Mouse (Mus musculus): ENCODE results near the gene Olfr1105. TPM values are rescaled to one million over a fixed set of nuclear protein-coding genes. Genes with fewer than 3 reads are reported as not detected.

The Olfr1105 gene
- polyA plus RNA-seq (2014; fragmentation: Nextera tagmentation; extraction: Ambion mirVana), result not detected in 2 replicates

- no peak for ATAC-seq (ENCODE audit: low FRiP score)
- no peak within 1 kb of the TSS for H3K27ac ChIP-seq (ENCODE audit: low read depth, low read length)
Measured at GRCm38 (mm10) chr2:87036431-87036830, at the start of gene Olfr1105. TSS of gene Olfr1105 (minus strand) at chr2:87036531.

GRCm38 (mm10) chr2:87075717-87076116 is 39.4 kb upstream of the Olfr1105 start, which contains the start of gene Olfr1107:
TSS of gene Olfr1107 (minus strand) at chr2:87075817.
- no peak within 1 kb of the TSS for H3K9ac ChIP-seq (ENCODE audit: low read length)
- ATAC-seq (ENCODE audit: low FRiP score) (no peak), DNase-seq (ENCODE audit: low spot score, missing footprints) (no peak)
- H3K27ac ChIP-seq (ENCODE audit: low read depth, low read length), result no peak within 1 kb of the TSS
- H3K27me3 ChIP-seq (ENCODE audit: control insufficient read depth, insufficient read depth, low read length), result no peaks in the 10 kb centered on the region
- no peak within 1 kb of the TSS for H3K4me2 ChIP-seq
- H3K9me3 ChIP-seq (ENCODE audit: control insufficient read depth, low read length), result no peaks in the 10 kb centered on the region
- 78% methylated on average over 1 of the region's 1 CpGs for WGBS
- H3K36me3 ChIP-seq (ENCODE audit: control insufficient read depth, insufficient read depth, low read length), result no peaks in the 10 kb centered on the region
- H3K4me1 ChIP-seq (ENCODE audit: control insufficient read depth, insufficient read depth, low read length), result no peaks in the 10 kb centered on the region
- H3K4me3 ChIP-seq (ENCODE audit: low read depth, low read length), result no peak within 1 kb of the TSS

More at GRCm38 (mm10) chr2:87036431-87036830, at the start of gene Olfr1105:
- Histone ChIP-seq H3K9ac (ENCODE audit: low read length) (no peak within 1 kb of the TSS), H3K27me3 (ENCODE audit: control insufficient read depth, insufficient read depth, low read length) (no peaks in the 10 kb centered on the region), H3K36me3 (ENCODE audit: control insufficient read depth, insufficient read depth, low read length) (no peaks in the 10 kb centered on the region), H3K4me3 (ENCODE audit: low read depth, low read length) (no peak within 1 kb of the TSS), H3K9me3 (ENCODE audit: control insufficient read depth, low read length) (no peaks in the 10 kb centered on the region), H3K4me2 (no peak within 1 kb of the TSS), H3K4me1 (ENCODE audit: control insufficient read depth, insufficient read depth, low read length) (no peaks in the 10 kb centered on the region)
- no peak for DNase-seq (ENCODE audit: low spot score, missing footprints)

GRCm38 (mm10) chr2:87052173-87052572 is 15.8 kb upstream of the Olfr1105 start, which contains the start of gene Olfr1106:
TSS of gene Olfr1106 (minus strand) at chr2:87052273.
- no peak for ATAC-seq (ENCODE audit: low FRiP score)
- no peak for DNase-seq (ENCODE audit: low spot score, missing footprints)
- no peak within 1 kb of the TSS for H3K4me2 ChIP-seq
- no peak within 1 kb of the TSS for H3K27ac ChIP-seq (ENCODE audit: low read depth, low read length)
- H3K9ac ChIP-seq (ENCODE audit: low read length), result no peak within 1 kb of the TSS
- no peaks in the 10 kb centered on the region for H3K27me3 ChIP-seq (ENCODE audit: control insufficient read depth, insufficient read depth, low read length)
- no peaks in the 10 kb centered on the region for H3K9me3 ChIP-seq (ENCODE audit: control insufficient read depth, low read length)
- H3K4me3 ChIP-seq (ENCODE audit: low read depth, low read length), result no peak within 1 kb of the TSS
- WGBS, result 72% methylated on average over 1 of the region's 1 CpGs
- H3K36me3 ChIP-seq (ENCODE audit: control insufficient read depth, insufficient read depth, low read length), result no peaks in the 10 kb centered on the region
- no peaks in the 10 kb centered on the region for H3K4me1 ChIP-seq (ENCODE audit: control insufficient read depth, insufficient read depth, low read length)

- Histone ChIP-seq H3K36me3 (ENCODE audit: control insufficient read depth, insufficient read depth, low read length) (no peaks in the 10 kb centered on the region), H3K27ac (ENCODE audit: low read depth, low read length) (no peak within 1 kb of the TSS), H3K9me3 (ENCODE audit: control insufficient read depth, low read length) (no peaks in the 10 kb centered on the region), H3K4me2 (no peak within 1 kb of the TSS), H3K27me3 (ENCODE audit: control insufficient read depth, insufficient read depth, low read length) (no peaks in the 10 kb centered on the region), H3K4me3 (ENCODE audit: low read depth, low read length) (no peak within 1 kb of the TSS), H3K4me1 (ENCODE audit: control insufficient read depth, insufficient read depth, low read length) (no peaks in the 10 kb centered on the region), H3K9ac (ENCODE audit: low read length) (no peak within 1 kb of the TSS)
- ATAC-seq (ENCODE audit: low FRiP score) (no peak), DNase-seq (ENCODE audit: low spot score, missing footprints) (no peak)
- 88% methylated on average over 1 of the region's 1 CpGs for WGBS
Measured at GRCm38 (mm10) chr2:87026980-87027379, 9.4 kb downstream of the Olfr1105 start, which contains the start of gene Olfr1104. TSS of gene Olfr1104 (minus strand) at chr2:87027080.

GRCm38 (mm10) chr2:86998098-86998497 is 38.2 kb downstream of the Olfr1105 start, which contains the start of gene Olfr1102:
TSS of gene Olfr1102 (plus strand) at chr2:86998398.
- Histone ChIP-seq H3K36me3 (ENCODE audit: control insufficient read depth, insufficient read depth, low read length) (no peaks in the 10 kb centered on the region), H3K27me3 (ENCODE audit: control insufficient read depth, insufficient read depth, low read length) (no peaks in the 10 kb centered on the region), H3K4me3 (ENCODE audit: low read depth, low read length) (no peak within 1 kb of the TSS), H3K4me1 (ENCODE audit: control insufficient read depth, insufficient read depth, low read length) (no peaks in the 10 kb centered on the region), H3K27ac (ENCODE audit: low read depth, low read length) (no peak within 1 kb of the TSS), H3K4me2 (no peak within 1 kb of the TSS), H3K9ac (ENCODE audit: low read length) (no peak within 1 kb of the TSS), H3K9me3 (ENCODE audit: control insufficient read depth, low read length) (no peaks in the 10 kb centered on the region)
- DNase-seq (ENCODE audit: low spot score, missing footprints), result no peak
- ATAC-seq (ENCODE audit: low FRiP score), result no peak

GRCm38 (mm10) chr2:86991121-86991520 is 45.2 kb downstream of the Olfr1105 start, which contains the start of gene Olfr1101:
TSS of gene Olfr1101 (minus strand) at chr2:86991221.
- Histone ChIP-seq H3K27ac (ENCODE audit: low read depth, low read length) (no peak within 1 kb of the TSS), H3K9me3 (ENCODE audit: control insufficient read depth, low read length) (no peaks in the 10 kb centered on the region), H3K4me2 (no peak within 1 kb of the TSS), H3K9ac (ENCODE audit: low read length) (no peak within 1 kb of the TSS), H3K4me1 (ENCODE audit: control insufficient read depth, insufficient read depth, low read length) (no peaks in the 10 kb centered on the region), H3K36me3 (ENCODE audit: control insufficient read depth, insufficient read depth, low read length) (no peaks in the 10 kb centered on the region), H3K4me3 (ENCODE audit: low read depth, low read length) (no peak within 1 kb of the TSS), H3K27me3 (ENCODE audit: control insufficient read depth, insufficient read depth, low read length) (no peaks in the 10 kb centered on the region)
- WGBS, result 84% methylated on average over 3 of the region's 3 CpGs
- ATAC-seq (ENCODE audit: low FRiP score) (no peak), DNase-seq (ENCODE audit: low spot score, missing footprints) (no peak)

Other genes starting within 250 kb of the Olfr1105 start
- gene Olfr141, start 226.5 kb downstream of the Olfr1105 start, polyA plus RNA-seq (2014; fragmentation: Nextera tagmentation; extraction: Ambion mirVana), result not detected in 2 replicates
- gene Olfr1094, start 211.9 kb downstream of the Olfr1105 start, polyA plus RNA-seq (2014; fragmentation: Nextera tagmentation; extraction: Ambion mirVana), result not detected in 2 replicates
- gene Olfr1095, start 184.8 kb downstream of the Olfr1105 start, polyA plus RNA-seq (2014; fragmentation: Nextera tagmentation; extraction: Ambion mirVana), result not detected in 2 replicates
- gene Gm13723, start 161.7 kb downstream of the Olfr1105 start, polyA plus RNA-seq (2014; fragmentation: Nextera tagmentation; extraction: Ambion mirVana), result not detected in 2 replicates
- gene Olfr1097, start 144.3 kb downstream of the Olfr1105 start, polyA plus RNA-seq (2014; fragmentation: Nextera tagmentation; extraction: Ambion mirVana), result not detected in 2 replicates
- gene Olfr1098, start 112.0 kb downstream of the Olfr1105 start, polyA plus RNA-seq (2014; fragmentation: Nextera tagmentation; extraction: Ambion mirVana), result not detected in 2 replicates
- not detected in 2 replicates for gene Olfr1099, start 75.8 kb downstream of the Olfr1105 start, polyA plus RNA-seq (2014; fragmentation: Nextera tagmentation; extraction: Ambion mirVana)
- gene Olfr1100, start 56.6 kb downstream of the Olfr1105 start, polyA plus RNA-seq (2014; fragmentation: Nextera tagmentation; extraction: Ambion mirVana), result not detected in 2 replicates
- not detected in 2 replicates for gene Olfr1101, start 45.3 kb downstream of the Olfr1105 start, polyA plus RNA-seq (2014; fragmentation: Nextera tagmentation; extraction: Ambion mirVana)
- gene Olfr1102, start 38.1 kb downstream of the Olfr1105 start, polyA plus RNA-seq (2014; fragmentation: Nextera tagmentation; extraction: Ambion mirVana), result not detected in 2 replicates
- gene Olfr1104, start 9.5 kb downstream of the Olfr1105 start, polyA plus RNA-seq (2014; fragmentation: Nextera tagmentation; extraction: Ambion mirVana), result not detected in 2 replicates
- gene Olfr1106, start 15.7 kb upstream of the Olfr1105 start, polyA plus RNA-seq (2014; fragmentation: Nextera tagmentation; extraction: Ambion mirVana), result not detected in 2 replicates
- not detected in 2 replicates for gene Olfr1107, start 39.3 kb upstream of the Olfr1105 start, polyA plus RNA-seq (2014; fragmentation: Nextera tagmentation; extraction: Ambion mirVana)
- not detected in 2 replicates for gene Olfr1109, start 59.5 kb upstream of the Olfr1105 start, polyA plus RNA-seq (2014; fragmentation: Nextera tagmentation; extraction: Ambion mirVana)
- not detected in 2 replicates for gene Olfr259, start 78.0 kb upstream of the Olfr1105 start, polyA plus RNA-seq (2014; fragmentation: Nextera tagmentation; extraction: Ambion mirVana)
- not detected in 2 replicates for gene Olfr1110, start 103.8 kb upstream of the Olfr1105 start, polyA plus RNA-seq (2014; fragmentation: Nextera tagmentation; extraction: Ambion mirVana)
- gene Olfr1111, start 116.1 kb upstream of the Olfr1105 start, polyA plus RNA-seq (2014; fragmentation: Nextera tagmentation; extraction: Ambion mirVana), result not detected in 2 replicates
- gene Olfr1112, start 151.3 kb upstream of the Olfr1105 start, polyA plus RNA-seq (2014; fragmentation: Nextera tagmentation; extraction: Ambion mirVana), result not detected in 2 replicates
- gene Olfr1113, start 172.4 kb upstream of the Olfr1105 start, polyA plus RNA-seq (2014; fragmentation: Nextera tagmentation; extraction: Ambion mirVana), result not detected in 2 replicates
- gene Olfr1115, start 211.5 kb upstream of the Olfr1105 start, polyA plus RNA-seq (2014; fragmentation: Nextera tagmentation; extraction: Ambion mirVana), result not detected in 2 replicates
- not detected in 2 replicates for gene Olfr1116, start 231.0 kb upstream of the Olfr1105 start, polyA plus RNA-seq (2014; fragmentation: Nextera tagmentation; extraction: Ambion mirVana)

All from midbrain, embryonic 11.5 days (tissue).